In genomic region chr3:135521963-135522362, GRCm38 (mm10) we compare ENCODE assay signal across 8 mouse cellular contexts. TPM values are rescaled to one million over a fixed set of nuclear protein-coding genes. Genes with fewer than 3 reads are reported as not detected.
A peak's percentile ranks its signal among the peaks of the same experiment; 100 is the strongest.
DNase-seq lines count a peak whose midpoint lies in the region; ATAC-seq and TF ChIP-seq lines count a peak whose summit lies in the region.

No protein-coding gene starts in this region.

- TF ChIP-seq POLR2A in kidney, adult 2 months (IDR thresholded peaks at IDR 0.05; ENCODE audit: low read depth, low read length) = no peak

- no peak for TF ChIP-seq CTCF in kidney, adult 2 months (conservative IDR thresholded peaks at IDR 0.05; ENCODE audit: insufficient read depth, insufficient read length, low read depth, low read length)

- peak overlapping the region; percentile 28; the same call in 1 of the 2 replicates for H3K9ac ChIP-seq in lung, embryonic 16.5 days (ENCODE audit: low read length)

- 0 out of 2 replicates have a peak, but pooled peaks cover 3% of the 10 kb centered on the region for H3K4me1 ChIP-seq in kidney, adult 2 months (ENCODE audit: control insufficient read depth, insufficient read depth, low read length)
- peaks cover 17% of the 10 kb centered on the region for H3K4me1 ChIP-seq in lung, embryonic 16.5 days (replicated peaks; ENCODE audit: control insufficient read depth, insufficient read depth, low read length)

- H3K27ac ChIP-seq in kidney, adult 2 months (ENCODE audit: insufficient read depth, low read depth, low read length) = peak overlapping the region; percentile 66
- H3K27ac ChIP-seq in lung, embryonic 16.5 days (ENCODE audit: low read length) = peak overlapping the region; percentile 71

- peak overlapping the region; percentile 48 for H3K4me2 ChIP-seq in lung, embryonic 16.5 days (ENCODE audit: low read depth, low read length)

- ATAC-seq in lung, embryonic 16.5 days (ENCODE audit: low read depth) = peak; percentile 83

- H3K4me3 ChIP-seq in kidney, adult 2 months (ENCODE audit: insufficient read depth, low read depth, low read length) = no peak overlapping the region
- no peak overlapping the region for H3K4me3 ChIP-seq in lung, embryonic 16.5 days (ENCODE audit: low read length)

- H3K27me3 ChIP-seq in kidney, adult 2 months (replicated peaks; ENCODE audit: control insufficient read depth, insufficient read depth, low read length) = no peaks in the 10 kb centered on the region
- no peaks in the 10 kb centered on the region for H3K27me3 ChIP-seq in lung, embryonic 16.5 days (ENCODE audit: control insufficient read depth, insufficient read depth, low read depth, low read length)

- DNase-seq in layer of hippocampus, adult 9-11 months = peak; percentile 23
- no peak for DNase-seq in layer of hippocampus, postnatal 36 days
- DNase-seq in gastrocnemius, postnatal 14 days = peak; percentile 85
- peak; percentile 86 for DNase-seq in kidney, adult 2 months
- no peak for DNase-seq in thymus, postnatal 4 days
- DNase-seq in left cerebral cortex, adult 11 months (ENCODE audit: low spot score) = no peak
- DNase-seq in layer of hippocampus, adult 9-10 months (ENCODE audit: low spot score) = no peak

- no peaks in the 10 kb centered on the region for H3K9me3 ChIP-seq in lung, embryonic 16.5 days (ENCODE audit: control insufficient read depth, low read length)

- 14% methylated on average over 4 of the region's 4 CpGs for WGBS in kidney, adult 2 months
- WGBS in lung, embryonic 16.5 days = 36% methylated on average over 4 of the region's 4 CpGs

- intact Hi-C loops in gastrocnemius, postnatal 14 days (cut with DNase I; ENCODE audit: low total_unique reads) = no loop called here

- no peaks in the 10 kb centered on the region for H3K36me3 ChIP-seq in kidney, adult 2 months (ENCODE audit: control insufficient read depth, insufficient read depth, low read length)
- no peaks in the 10 kb centered on the region for H3K36me3 ChIP-seq in lung, embryonic 16.5 days (ENCODE audit: control insufficient read depth, insufficient read depth, low read length)

RNA-seq across cellular contexts. Expression of gene Manba, which starts 36.6 kb away (rescaled TPM):
- total RNA-seq in layer of hippocampus, postnatal 36 days (2021) = 1 to 10 TPM; 7.6 to 8.2 TPM
- 1 to 10 TPM; 4.6 to 6.6 TPM for total RNA-seq in gastrocnemius, postnatal 14 days (2021)
- 23.6 and 25.8 TPM in 2 replicates for polyA plus RNA-seq in kidney, adult 2 months (2012; rRNA removed)
- 11.2 and 11.8 TPM in 2 replicates for polyA plus RNA-seq in lung, embryonic 16.5 days (2015; fragmentation: Nextera tagmentation; extraction: Ambion mirVana)

Comparison
In these comparisons a context has a peak if more than half of its experiments do, and no peak if none do; other contexts are left out.
1. DNase-seq: peak in layer of hippocampus, adult 9-11 months (single experiment), gastrocnemius, postnatal 14 days (single experiment) and kidney, adult 2 months (single experiment); none in layer of hippocampus, postnatal 36 days (0 of 2), thymus, postnatal 4 days (single experiment), left cerebral cortex, adult 11 months (single experiment) and layer of hippocampus, adult 9-10 months (single experiment).